Mouse (Mus musculus) heart, adult 18-20 months (tissue): ENCODE results near the gene Snrpg. TPM values are rescaled to one million over a fixed set of nuclear protein-coding genes. Genes with fewer than 3 reads are reported as not detected.
"Not testable (repeated sequence)": the region's sequence is repeated elsewhere in the genome, so short reads cannot be mapped to it uniquely, and the experiment has no call there.

Source experiments
- DNase-seq, 2 experiments: peaks; one replicate each; pipeline ENCODE4 v3.0.0; 2021 to 2022; ENCODE audit warnings: mixed read lengths in 1 of 2
- long read RNA-seq, 2 experiments: library from polyadenylated mRNA; stranded (forward); transcript quantifications; one replicate each; pipeline ENCODE4 v2.0.0; 2021
- total RNA-seq, 2 experiments: library from RNA; stranded (reverse); gene quantifications; 2 replicates each; pipeline ENCODE4 v1.2.3; 2021

The Snrpg gene
- total RNA-seq = 10 to 100 TPM; 41.2 to 48.5 TPM
- long read RNA-seq, experiment 1, transcript Snrpg-201 (4 exons, 1,055 nt) = major isoform, 64 of 67 reads
- long read RNA-seq, experiment 1, partial matches to known transcripts = 2 of 67 reads
- long read RNA-seq, experiment 1, other reads (novel, unspliced or antisense) = 0 of 67 reads
- long read RNA-seq, experiment 2, transcript Snrpg-201 (4 exons, 1,055 nt) = major isoform, 45 of 48 reads
- long read RNA-seq, experiment 2, partial matches to known transcripts = 2 of 48 reads
- long read RNA-seq, experiment 2, other reads (novel, unspliced or antisense) = 1 of 48 reads

DNA sequence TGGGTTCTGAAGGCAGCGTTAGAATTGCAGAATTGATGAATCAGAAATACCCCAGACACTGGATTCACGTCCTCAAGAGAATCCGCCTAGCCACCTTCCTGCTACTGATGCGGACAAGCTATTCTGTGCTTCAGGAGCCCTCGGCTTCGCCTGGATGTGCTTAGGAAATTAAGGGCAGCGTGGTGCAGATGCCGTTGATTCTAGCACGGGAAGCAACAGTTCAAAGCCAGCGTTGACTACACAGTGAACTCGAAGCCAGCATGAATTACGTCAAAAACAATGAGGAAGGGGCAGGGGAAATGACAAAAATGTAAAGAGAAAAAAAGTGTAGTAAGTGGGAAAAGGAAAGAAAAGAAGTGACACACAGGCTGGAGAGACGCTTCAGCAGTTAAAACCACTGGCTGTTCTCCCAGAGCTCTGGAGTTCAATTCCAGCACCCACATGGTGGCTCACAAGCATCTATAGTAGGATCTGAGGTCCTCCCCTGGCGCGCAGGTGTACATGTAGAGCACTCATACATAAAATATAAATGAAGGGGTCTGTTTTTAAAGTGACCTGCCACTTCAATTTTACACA lies at the start of gene Snrpg:
TSS of gene Snrpg (plus strand) at position 541 of the 576 bp plus-strand sequence.
- DNase-seq = no peak

DNA sequence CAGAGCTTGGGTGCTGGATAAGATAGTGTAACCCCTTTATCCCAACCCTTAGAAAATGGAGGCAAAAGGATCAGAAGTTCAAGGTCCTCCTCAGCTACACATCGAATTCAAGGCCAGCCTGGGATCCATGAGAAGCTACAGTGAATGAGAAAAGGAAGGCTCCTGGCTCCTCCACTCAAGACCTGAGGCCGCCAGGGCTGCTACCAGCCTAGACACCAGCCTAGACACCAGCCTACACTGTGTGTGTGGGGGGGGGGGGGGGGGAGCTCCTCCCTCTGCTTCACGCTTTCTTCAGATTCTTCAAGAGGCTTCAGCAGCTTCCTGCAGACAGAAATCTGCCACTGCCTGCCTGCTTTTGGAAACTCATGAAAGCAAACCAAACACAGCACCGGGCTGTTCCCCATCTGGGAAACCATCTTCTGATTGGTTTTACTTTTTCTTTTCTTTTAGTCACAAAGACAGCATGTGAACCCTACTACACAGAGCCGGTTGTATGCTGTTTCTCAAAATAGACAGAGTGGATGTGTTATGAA lies 49.0 kb upstream of the Snrpg start:
- no peak for DNase-seq

DNA sequence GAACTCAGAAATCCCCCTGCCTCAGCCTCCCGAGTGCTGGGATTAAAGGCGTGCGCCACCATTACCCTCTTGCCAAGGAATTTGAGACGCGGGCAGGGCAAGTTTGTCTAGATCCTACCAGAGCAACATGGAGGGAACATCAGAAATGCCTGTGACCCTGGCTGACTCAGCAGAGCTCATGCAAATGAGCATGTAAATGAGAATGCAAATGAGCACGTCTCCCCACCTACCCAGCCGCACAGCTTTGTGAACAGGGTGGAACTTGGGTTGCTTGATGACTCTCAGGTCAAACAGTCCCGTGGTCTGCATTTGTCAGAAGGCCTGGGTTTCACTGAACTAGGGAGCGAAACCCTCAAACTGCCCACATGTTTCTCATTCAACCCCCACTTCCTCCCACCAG lies 48.1 kb upstream of the Snrpg start:
- DNase-seq = no peak

DNA sequence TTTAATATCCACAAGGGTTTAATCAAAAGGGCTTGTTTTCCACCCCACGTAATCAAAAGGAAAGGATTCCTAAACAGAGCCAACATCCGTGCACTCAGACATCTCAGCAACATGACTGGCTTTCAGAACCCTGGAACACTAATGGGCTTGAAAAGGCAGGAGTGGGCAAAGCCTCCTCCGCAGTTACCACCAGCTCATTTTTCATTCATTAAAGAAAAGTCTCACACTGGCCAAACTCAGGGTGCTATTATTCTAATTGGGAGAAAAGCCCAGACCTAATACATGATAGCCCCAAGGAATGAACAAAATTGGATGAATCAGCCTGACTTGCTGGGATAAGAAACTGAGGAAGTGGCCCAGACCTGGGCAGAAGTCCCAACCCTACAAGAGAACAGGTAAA lies 46.7 kb upstream of the Snrpg start:
- DNase-seq = no peak

DNA sequence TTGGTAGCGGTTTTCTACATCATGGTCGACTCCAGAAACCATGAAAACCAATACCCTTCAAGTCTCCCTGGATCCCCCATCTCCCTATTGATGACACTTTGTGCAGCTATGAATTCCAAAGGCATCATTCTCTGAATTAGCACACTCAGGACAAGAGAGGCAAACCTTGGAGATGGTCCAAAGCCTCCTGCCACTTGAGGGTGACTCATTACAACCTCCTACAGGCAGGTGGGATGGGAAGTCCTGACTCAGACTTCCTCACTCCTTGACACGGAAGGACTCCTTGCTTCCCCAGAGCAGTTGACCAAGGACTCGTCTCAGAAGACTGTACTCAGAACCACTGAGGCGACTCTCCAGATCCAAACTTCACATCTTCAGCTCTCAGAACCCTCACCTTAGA lies 45.5 kb upstream of the Snrpg start:
- no peak for DNase-seq

DNA sequence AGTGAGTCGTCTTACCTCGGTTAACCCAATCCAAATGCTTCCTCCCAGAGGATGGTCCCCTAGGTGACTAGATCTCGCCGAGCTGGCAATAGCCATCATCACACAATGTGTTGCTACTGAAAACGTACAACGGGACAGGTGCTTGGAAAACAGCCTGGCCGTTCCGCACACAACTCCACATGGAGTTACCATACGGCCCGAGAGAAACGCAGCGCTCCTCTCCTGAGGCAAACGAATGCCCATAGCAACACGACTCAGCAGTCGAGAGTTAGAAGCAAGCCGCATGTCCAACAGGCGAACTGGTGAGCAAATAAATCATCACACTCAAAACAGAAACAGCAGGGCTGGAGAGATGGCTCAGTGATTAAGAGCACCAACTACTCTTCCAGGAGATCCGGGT lies 44.2 kb upstream of the Snrpg start:
- no peak for DNase-seq

DNA sequence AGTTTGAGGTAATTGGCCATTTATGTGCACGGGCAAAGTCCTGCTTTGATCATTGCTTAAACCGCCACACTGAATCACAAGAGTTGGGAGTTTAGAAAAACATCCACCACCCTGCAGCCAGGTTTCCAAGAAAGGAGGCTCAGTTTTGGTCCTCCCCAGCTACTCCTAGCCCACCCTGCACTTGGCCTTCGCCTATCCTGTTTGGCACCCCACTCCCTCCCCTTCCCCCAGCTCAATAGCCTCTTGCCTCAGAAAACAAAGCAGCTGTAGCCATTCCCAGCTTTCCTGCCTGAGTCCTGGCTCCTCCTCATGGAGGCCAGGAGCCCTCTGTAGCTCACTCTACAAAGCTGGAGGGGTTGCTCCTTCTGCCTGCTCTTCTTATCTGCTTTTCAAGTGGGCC lies 42.7 kb upstream of the Snrpg start:
- DNase-seq = no peak

DNA sequence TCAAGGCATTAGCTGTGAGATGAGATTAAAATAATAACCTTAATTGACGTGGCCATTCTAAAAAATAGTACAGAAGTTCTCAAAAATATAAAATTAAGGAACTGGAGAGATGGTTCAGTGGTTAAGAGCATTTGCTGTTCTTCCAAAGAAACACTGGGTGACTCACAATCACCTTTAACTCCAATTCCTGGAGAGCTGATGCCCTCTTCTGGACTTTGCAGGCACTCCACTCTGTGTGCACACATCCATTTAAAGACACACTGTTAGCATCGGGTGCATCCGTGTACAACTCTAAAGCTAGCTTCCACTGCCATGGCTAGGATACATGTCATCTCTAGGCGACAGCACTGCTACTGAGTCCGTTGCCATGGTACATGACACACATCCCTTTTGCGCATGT lies 41.2 kb upstream of the Snrpg start:
- no peak for DNase-seq

DNA sequence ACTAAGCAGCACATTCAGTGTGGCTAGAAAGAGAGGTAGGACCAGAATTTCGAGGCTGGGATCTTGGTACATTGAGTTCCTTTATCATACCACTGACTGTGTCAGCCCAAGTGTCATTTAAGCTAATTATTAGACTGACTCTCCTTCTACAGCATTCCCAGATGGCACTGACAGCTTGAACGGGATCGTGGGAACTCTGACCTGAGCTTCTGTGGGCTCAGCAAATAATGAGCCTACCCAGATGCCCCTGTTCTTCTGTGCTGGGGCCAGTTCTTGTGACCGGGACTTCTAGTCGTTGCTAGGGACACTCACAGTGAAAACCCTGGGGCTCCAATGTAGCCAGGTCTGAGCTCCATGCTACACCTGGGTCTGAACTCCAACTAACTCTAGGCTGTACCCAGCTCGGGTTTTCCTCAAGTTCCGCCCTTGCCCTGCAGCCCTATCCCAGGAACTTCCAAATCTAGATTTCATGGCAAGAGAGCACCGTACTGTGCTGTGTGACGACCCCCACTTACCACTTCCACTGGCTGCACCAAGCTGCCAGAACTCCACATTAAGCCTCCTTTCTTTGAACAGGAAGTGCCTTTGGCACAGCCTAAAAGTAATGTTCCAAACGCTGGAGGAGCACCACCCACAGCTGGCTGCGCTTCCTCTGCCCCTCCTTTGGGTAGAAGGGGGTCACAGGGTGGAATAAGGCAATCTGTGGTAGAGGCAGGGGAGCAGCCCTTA lies 35.8 kb upstream of the Snrpg start:
- peak in 1 of 2 experiments; percentile 9 for DNase-seq

DNA sequence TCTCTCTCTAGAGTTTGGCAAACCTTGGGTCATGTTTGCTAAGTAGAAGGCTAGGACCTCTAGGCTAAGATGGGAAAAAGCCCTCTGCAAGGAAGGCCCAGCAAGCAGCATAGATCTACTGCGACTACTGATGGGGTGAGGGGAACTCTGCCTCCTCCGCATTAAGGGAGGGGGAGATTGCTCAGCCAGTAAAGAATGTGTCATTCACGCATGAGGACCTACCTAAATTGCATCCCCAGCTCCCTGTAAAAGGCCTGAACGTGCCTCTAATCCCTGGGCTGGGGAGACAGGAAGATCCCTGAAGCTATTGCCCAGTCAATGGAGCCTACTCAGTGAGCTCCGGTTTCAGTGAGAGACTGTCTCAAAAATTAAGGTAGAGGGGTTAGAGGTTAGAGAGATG lies 35.2 kb upstream of the Snrpg start:
- DNase-seq = no peak

DNA sequence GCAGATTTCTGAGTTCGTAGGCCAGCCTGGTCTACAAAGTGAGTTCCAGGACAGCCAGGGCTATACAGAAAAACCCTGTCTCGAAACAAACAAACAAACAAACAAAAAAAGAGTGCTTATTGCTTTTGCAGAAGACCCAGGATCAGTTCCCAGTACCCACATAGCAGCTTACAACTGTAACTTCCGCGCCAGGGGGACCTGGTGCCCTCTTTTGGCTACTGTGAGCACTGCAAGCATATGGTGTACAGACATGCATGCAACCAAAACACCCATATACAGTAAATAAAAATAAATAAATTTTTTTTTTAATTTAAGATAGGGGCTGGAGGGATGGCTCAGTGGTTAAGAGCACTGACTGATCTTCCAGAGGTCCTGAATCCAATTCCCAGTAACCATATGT lies 34.8 kb upstream of the Snrpg start:
- DNase-seq = not testable (repeated sequence)

DNA sequence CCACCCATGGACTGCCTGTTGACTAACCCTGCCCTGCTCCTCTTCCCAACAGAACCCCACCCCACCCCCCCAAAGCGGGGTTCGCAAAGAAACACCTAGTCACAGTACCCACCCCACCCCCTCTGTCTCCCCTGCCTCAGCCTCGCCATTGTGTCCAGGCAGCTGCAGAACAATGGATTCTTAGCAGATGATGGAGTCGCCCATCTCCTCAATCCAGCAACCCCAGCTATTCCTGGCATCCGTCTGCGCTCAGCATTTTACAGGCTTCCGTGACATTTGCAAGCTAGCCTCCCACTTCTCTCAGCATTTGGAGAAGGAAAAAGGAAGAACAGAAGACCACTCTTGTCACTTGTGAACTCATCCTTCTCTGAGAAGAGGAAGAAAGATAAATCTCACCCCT lies 27.4 kb upstream of the Snrpg start:
- no peak for DNase-seq

DNA sequence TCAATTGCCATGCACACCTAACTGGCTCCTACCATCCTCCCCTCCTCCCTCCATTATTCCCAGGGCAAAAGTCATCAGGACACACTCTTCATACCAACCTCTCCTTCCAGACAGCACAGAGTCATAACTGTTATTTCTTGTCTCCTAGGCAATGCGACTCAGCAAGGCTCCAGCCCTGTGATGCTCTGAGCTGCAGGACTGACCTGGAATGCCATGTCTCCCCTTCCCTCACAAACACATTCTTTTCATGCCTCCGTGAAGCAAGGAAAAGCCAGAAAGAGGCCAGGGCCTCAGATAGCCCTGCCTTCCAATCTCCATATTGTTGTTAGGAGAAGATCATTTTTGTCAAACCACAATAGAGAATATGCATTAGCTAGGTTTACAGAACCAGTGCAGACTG lies 25.0 kb upstream of the Snrpg start:
- no peak for DNase-seq

DNA sequence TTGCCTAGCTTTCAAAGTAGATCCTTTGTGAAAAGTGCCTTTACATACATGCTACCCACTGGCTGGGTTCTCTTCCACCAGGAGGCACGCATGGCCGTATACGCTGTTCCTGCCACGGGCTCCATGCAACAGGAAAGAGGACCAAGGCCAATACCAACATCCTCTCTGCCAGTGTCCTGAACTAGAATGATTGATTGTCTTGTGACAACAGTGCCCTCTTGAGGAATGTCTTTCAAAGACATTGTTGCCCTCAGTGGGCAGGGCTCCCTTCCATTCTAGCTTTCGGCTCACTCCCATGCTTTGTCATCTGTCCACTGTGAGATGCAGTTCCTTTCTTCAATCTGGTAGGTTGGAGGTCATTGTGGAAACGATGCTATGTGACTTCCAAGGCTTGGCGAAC lies 21.8 kb upstream of the Snrpg start:
- peak; percentile 37 to 38 for DNase-seq

DNA sequence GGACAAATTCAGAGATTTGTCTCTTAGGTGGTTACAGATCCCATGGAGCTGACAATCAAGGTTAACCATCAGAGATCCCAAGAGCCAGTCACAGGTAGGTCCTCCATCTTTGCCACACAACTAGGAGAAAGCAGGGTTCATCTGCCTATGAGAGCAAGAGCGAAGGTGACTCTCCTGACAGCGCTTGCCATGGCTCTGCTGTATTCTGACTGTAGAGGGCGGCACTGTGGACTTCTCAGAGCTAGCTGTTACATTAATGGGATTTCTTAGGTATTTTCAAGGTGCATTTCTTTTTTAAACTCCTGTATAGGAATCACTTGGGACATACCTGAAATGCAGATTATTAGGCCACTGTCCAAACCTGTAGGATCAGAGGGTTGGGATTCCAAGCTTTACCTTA lies 16.2 kb upstream of the Snrpg start:
- no peak for DNase-seq

DNA sequence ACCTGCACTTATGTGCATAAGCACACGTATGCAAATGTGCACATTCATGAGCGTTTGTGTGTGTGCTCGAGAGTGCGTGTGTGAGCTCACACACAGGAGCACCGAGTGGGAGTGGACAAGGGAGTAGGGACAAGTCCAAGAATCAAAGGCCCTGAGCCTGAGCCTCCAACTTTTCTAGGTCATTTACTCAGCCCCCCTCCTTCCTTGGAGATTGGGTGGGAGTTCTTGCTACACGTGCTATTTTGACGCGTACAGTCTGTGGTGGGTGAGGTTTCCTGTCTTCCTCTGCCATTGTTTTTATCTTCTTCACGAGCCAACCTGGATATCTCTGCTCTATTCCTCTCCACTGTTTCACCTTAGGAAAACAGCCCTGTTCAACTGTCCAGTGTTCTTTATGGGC lies 14.1 kb upstream of the Snrpg start:
- DNase-seq = no peak

DNA sequence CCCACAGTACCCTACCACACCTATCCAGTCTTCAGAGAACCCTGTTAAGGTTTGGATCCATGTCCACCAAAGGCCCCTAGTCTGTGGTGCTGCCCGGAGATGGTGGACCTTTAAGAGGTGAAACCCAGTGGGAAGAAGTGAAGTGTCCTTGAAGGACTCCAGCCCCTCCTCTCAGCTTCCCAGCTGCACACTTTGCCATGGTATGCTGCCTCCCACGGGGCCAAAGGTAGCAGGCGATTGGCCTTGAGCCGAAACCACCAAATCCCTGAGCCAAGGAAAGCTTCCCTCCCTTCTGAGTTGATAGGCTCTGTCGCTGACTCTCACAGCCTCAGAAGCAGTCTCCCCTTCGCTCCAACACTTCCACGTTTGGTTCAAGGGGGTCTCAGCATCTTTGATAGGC lies 10.4 kb upstream of the Snrpg start:
- no peak for DNase-seq

DNA sequence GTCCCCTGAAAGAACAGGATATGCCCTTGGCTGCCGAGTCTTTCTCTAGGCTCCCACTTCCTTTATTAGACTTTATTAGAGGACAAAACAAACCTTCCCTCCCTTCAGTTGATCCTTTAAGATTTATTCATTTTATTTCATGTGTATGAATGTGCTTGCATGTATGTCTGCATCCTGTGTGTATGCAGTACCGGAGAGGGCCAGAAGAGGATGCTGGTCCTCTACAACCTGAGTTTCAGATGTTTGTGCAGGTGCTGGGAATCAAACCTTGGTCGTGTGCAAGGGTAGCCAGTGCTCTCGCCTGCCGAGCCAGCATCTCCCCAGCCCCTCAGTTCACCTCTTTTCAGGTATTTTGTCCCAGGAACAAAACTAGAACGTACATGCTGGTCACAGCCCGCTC lies 9.7 kb upstream of the Snrpg start:
- DNase-seq = no peak

DNA sequence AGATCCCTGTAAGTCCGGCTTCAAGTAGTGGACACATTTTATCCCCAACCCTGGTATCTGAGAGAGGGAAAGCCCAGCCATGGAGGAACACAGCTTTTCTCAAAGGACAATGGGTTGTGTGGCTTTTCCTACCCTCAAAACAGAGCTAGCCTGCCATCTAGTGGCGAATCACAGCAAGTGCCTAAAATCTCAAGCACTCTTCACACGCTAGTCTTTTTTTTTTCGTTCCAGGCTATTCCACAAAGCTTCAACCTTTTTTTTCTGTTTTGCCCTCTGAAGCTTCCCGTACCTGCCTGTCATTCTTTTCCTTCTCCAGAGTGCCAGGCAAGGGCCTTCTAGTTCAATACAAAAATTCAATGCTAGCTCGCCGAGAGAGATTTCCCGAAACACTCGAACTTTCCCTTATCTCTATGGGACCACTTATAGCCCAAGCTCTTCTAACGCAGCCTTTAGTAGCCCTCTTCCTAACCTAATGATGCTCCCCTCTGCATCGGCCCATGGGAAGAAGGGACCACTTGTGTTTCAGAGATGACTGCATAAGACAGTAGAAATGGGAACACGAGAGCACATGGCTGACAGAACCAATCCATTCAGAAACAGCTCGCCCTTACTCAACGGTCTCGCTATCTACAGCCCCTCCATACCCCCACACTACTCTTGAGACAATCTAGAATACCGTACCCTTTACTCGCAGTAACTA lies 6.5 kb upstream of the Snrpg start:
- DNase-seq = peak; percentile 81 to 90

DNA sequence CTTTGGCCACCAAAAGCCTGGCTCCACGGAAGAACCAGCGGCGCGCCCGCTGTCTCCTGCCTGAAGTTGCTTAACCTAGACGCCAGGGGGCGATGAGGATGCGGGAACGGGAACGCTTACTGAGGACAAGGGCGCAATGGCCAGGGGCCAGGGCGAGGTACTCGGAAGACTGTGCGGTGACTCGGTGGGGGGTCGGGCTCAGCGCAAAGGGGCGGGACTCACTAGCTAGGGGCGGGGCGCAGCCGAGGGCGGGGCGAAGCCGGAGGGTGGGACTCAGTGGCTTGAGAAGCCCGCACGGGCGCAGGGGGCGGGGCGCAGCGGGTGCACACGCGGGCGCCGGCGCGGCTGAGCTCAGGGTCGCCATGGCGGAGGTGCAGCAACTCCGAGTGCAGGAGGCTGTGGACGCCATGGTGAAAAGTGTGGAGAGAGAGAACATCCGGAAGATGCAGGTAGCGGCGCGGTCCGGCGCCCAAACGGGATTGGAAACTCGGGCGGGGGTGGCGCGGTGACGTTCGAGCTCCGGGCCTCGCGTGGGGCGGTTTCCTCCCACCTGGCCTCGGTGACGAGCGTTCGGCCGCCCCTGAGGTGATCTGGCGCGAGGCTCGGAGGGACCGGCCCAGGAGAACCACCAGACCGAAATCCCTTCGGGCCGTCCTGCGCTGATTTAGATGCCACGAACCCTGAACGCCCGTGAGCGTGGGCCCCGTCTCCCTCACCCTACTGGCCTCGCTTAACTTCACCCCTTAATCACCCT lies 5.6 kb upstream of the Snrpg start, which contains the start of gene Fam136a:
TSS of gene Fam136a (plus strand) at position 276 of the 754 bp plus-strand sequence.
- peak; percentile 97 to 98 for DNase-seq

DNA sequence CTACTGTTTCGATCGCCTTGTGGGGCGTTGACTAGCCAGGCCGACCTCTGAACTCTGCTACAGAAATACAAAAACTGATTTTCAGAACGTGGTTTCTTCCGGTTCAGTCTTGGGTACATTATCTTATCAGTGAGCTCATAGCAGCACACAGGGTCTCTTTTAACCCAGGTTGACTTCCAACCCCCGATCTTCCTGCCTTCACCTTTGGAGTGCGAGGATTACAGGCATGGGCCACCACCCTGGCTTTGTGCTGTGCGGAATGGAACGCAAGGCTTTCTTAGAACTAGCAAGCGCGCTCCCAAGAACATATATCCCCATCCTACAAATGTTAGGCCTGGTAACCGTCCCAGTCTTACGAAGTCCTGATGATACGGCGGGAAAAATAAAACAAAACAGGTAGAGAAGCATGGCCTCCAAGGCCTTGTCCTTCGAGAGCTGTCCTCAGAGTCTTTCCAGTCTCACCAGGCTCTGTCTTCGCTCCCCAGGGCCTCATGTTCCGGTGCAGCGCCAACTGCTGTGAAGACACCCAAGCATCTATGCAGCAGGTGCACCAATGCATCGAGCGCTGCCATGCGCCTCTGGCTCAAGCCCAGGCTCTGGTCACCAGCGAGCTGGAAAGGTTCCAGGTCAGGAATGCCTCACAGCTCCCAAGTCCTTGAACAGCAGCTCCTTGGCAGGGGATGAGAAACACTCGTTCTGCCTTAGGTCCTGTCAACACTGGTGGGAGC lies 4.8 kb upstream of the Snrpg start:
- peak; percentile 62 to 65 for DNase-seq
